Mouse (Mus musculus) heart, postnatal 0 days (tissue): ENCODE results near the gene Senp7. TPM values are rescaled to one million over a fixed set of nuclear protein-coding genes. Genes with fewer than 3 reads are reported as not detected.

ENCODE experiments used
- ATAC-seq: fragments of 200-750 bp; cut with Nextera tagmentation; 2 replicates; pipeline ENCODE4 v1.8.0; 2017; ENCODE audit warnings: low read depth, moderate number of reproducible peaks, moderate library complexity; ENCODE audit not compliant: insufficient read depth
- DNase-seq: peaks from one replicate; pipeline ENCODE4 v3.0.0-alpha.2; 2016; ENCODE audit warnings: low spot score
- H3K27ac ChIP-seq: fragments of 300-500 bp; sonication (generic); 2 replicates; pipeline ENCODE4 v1.5.1; 2014; ENCODE audit warnings: low read depth, mild to moderate bottlenecking
- H3K27me3 ChIP-seq: fragments of 300-500 bp; sonication (generic); 2 replicates; pipeline ENCODE4 v1.6.1; 2014; ENCODE audit warnings: low read length, mixed read lengths; ENCODE audit not compliant: control insufficient read depth, insufficient read depth
- H3K36me3 ChIP-seq: fragments of 300-500 bp; sonication (generic); replicated peaks from 2 replicates; pipeline ENCODE4 v1.6.1; 2014; ENCODE audit warnings: low read length, mixed read lengths; ENCODE audit not compliant: control insufficient read depth, insufficient read depth
- H3K4me1 ChIP-seq: fragments of 300-500 bp; sonication (generic); 2 replicates; pipeline ENCODE4 v1.6.1; 2014; ENCODE audit warnings: antibody characterized with exemption; ENCODE audit not compliant: control insufficient read depth, insufficient read depth
- H3K4me2 ChIP-seq: fragments of 300-500 bp; sonication (generic); 2 replicates; pipeline ENCODE4 v1.6.1; 2014; ENCODE audit warnings: low read depth, mild to moderate bottlenecking, low read length, moderate library complexity
- H3K4me3 ChIP-seq: fragments of 300-500 bp; sonication (generic); 2 replicates; pipeline ENCODE4 v1.5.1; 2014; ENCODE audit warnings: low read depth, low read length
- H3K9ac ChIP-seq: fragments of 300-500 bp; sonication (generic); replicated peaks from 2 replicates; pipeline ENCODE4 v1.6.1; 2014; ENCODE audit warnings: low read depth, low read length, mixed read lengths
- H3K9me3 ChIP-seq: fragments of 300-500 bp; sonication (generic); replicated peaks from 2 replicates; pipeline ENCODE4 v1.6.1; 2016; ENCODE audit warnings: low read length; ENCODE audit not compliant: control insufficient read depth
- CTCF ChIP-seq: IDR thresholded peaks from 2 replicates; pipeline ENCODE4 v1.5.1; 2016; ENCODE audit warnings: antibody characterized with exemption, control low read depth, low read depth
- EP300 ChIP-seq: IDR thresholded peaks from 2 replicates; pipeline ENCODE4 v1.6.1; 2016; ENCODE audit warnings: antibody characterized with exemption, low read depth
- WGBS: fragments of 180-500 bp; shearing (Covaris S2); extraction: QIAGEN DNeasy Blood & Tissue Kit; methylation state at CpG from one replicate; pipeline ENCODE4 v1.1.7; 2014; 5-methylcytosine and 5-hydroxymethylcytosine counted together
- polyA plus RNA-seq: library from polyadenylated mRNA; unstranded; fragments of >200 nt; fragmentation: Nextera tagmentation; extraction: Ambion mirVana; gene quantifications from 2 replicates; pipeline ENCODE4 v1.2.1, GENCODE M21; 2015
- total RNA-seq: library from RNA; depleted of rRNA; stranded (reverse); fragments of >200 nt; gene quantifications from 2 replicates; pipeline ENCODE4 v1.2.3, GENCODE M21; 2014; ENCODE audit warnings: low replicate concordance

Senp7 gene
- total and polyA plus RNA-seq, 2 experiments from 2014 or later = 9.5 to 14.0 TPM

DNA sequence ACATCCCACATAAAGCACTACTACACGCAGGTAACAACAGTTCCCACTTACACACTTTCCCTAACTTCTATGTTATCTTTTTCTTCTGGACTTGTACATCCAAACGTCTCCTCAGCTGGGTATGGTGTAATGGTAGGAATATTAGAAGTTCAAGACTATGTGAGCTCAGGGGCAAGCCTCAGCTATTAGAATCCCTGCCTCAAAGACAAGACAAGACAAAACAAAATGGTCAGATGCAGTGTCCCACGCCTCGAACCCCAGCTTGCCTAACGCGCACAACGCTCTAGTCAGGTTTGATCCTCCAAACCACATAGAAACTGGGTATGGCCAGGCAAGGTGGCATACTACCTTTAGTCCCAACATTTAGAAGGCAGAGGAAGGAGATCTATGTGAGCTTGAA is 28.5 kb upstream of the Senp7 start:
- Histone ChIP-seq H3K4me2 (no peak overlapping the region), H3K4me3 (no peak overlapping the region), H3K36me3 (peaks cover 50% of the 10 kb centered on the region), H3K27me3 (no peaks in the 10 kb centered on the region), H3K9me3 (no peaks in the 10 kb centered on the region), H3K4me1 (no peaks in the 10 kb centered on the region), H3K9ac (no peak overlapping the region), H3K27ac (no peak overlapping the region)
- WGBS = 92% methylated on average over 7 of the region's 7 CpGs
- DNase-seq = no peak
- TF ChIP-seq CTCF = no peak
- no peak for TF ChIP-seq EP300
- ATAC-seq = no peak

GRCm38 (mm10) chr16:56027854-56028629 is 20.1 kb upstream of the Senp7 start:
- no peaks in the 10 kb centered on the region for H3K9me3 ChIP-seq
- TF ChIP-seq EP300 = no peak
- no peak for TF ChIP-seq CTCF
- no peaks in the 10 kb centered on the region for H3K27me3 ChIP-seq
- H3K36me3 ChIP-seq = peaks cover 12% of the 10 kb centered on the region; the same call in 1 of the 2 replicates
- H3K4me2 ChIP-seq = peak overlapping the region; percentile 78
- peak overlapping the region; percentile 87 for H3K9ac ChIP-seq
- ATAC-seq (no peak), DNase-seq (no peak)
- no peak overlapping the region for H3K27ac ChIP-seq
- 25% methylated on average over 12 of the region's 12 CpGs for WGBS
- H3K4me1 ChIP-seq = peaks cover 26% of the 10 kb centered on the region
- H3K4me3 ChIP-seq = peak overlapping the region; percentile 76

- Histone ChIP-seq H3K27me3 (no peaks in the 10 kb centered on the region), H3K4me3 (peak overlapping the region; percentile 76), H3K9me3 (no peaks in the 10 kb centered on the region), H3K4me1 (peaks cover 26% of the 10 kb centered on the region), H3K27ac (peak overlapping the region; percentile 93), H3K9ac (peak overlapping the region; percentile 87), H3K4me2 (peak overlapping the region; percentile 78), H3K36me3 (peaks cover 16% of the 10 kb centered on the region)
- under 1% methylated on average over 61 of the region's 62 CpGs for WGBS
- no peak for TF ChIP-seq CTCF
- TF ChIP-seq EP300 = no peak
- ATAC-seq = peak; percentile 81
- peak; percentile 56 for DNase-seq
These were observed 19.2 kb upstream of the Senp7 start for GRCm38 (mm10) chr16:56028722-56029551.

DNA sequence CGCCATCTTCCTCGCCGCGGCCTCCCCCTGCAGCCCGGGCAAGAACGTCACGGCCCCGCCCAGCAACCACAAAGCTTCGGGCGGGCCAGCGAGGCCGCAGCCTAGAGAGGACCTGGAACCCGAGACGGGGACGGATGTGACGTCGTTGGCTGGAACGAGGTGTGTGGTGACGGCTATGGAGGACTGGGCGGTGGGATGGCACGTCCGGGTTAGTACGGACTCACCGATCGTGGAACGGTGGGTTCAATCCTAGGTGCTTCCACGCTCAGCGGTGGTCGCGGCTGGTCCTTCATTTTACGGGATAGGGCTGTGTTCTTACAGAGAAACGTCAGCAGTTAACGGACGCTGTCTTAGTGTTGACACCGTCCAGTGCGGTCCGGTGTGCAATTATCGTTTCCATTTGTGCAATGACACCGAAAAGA is 18.5 kb upstream of the Senp7 start, which contains the start of gene Pcnp:
Gene Pcnp, minus strand, starts transcription at position 79 of the 422 bp plus-strand sequence.
- peak within 1 kb of the TSS; percentile 78 for H3K4me2 ChIP-seq
- no peak for TF ChIP-seq CTCF
- peak; percentile 84; the same call in 1 of the 2 replicates for TF ChIP-seq EP300
- H3K27me3 ChIP-seq = no peaks in the 10 kb centered on the region
- no peaks in the 10 kb centered on the region for H3K9me3 ChIP-seq
- H3K36me3 ChIP-seq = peaks cover 22% of the 10 kb centered on the region
- peak within 1 kb of the TSS; percentile 93 for H3K27ac ChIP-seq
- peak within 1 kb of the TSS; percentile 87 for H3K9ac ChIP-seq
- H3K4me1 ChIP-seq = peaks cover 26% of the 10 kb centered on the region
- H3K4me3 ChIP-seq = peak within 1 kb of the TSS; percentile 76
- peak; percentile 99 for ATAC-seq
- WGBS = under 1% methylated on average over 39 of the region's 39 CpGs
- DNase-seq = peak; percentile 97

DNA sequence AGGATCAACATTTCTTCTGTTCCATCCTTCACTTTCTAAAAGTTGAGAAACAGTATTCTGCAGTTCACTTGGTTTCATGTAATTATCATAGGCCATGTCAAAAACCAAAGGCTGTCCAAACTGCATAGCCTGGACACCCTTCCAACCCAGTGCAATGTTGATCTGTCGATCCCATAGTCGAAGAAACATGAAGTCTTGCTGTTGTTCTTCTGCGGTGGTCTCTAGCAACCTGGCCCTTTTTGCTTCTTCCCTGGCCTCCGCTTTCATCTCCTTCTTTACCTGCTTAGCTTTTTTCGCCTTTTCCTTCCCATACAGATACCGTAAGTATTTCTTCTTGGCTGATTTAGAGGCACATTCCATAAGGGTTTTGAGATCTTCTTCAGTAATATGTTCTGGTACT is 13.6 kb upstream of the Senp7 start:
- ATAC-seq = no peak
- no peak for TF ChIP-seq EP300
- TF ChIP-seq CTCF = no peak

More for the DNA sequence above, 13.6 kb upstream of the Senp7 start:
- no peak overlapping the region for H3K27ac ChIP-seq
- no peaks in the 10 kb centered on the region for H3K9me3 ChIP-seq
- WGBS = 95% methylated on average over 6 of the region's 6 CpGs
- no peak for DNase-seq
- peaks cover 23% of the 10 kb centered on the region for H3K36me3 ChIP-seq
- no peak overlapping the region for H3K4me2 ChIP-seq
- H3K4me1 ChIP-seq = peaks cover 17% of the 10 kb centered on the region
- H3K4me3 ChIP-seq = no peak overlapping the region
- H3K27me3 ChIP-seq = no peaks in the 10 kb centered on the region
- H3K9ac ChIP-seq = no peak overlapping the region
